Mouse (Mus musculus) B cell, adult 2 months (primary cell): ENCODE measurements around the gene Ift43.

Source experiments
- DNase-seq, 2 experiments: peaks; one replicate each; pipeline ENCODE4 v3.0.0; 2022

Ift43 gene

GRCm38 (mm10) chr12:86175476-86175942 lies 93.2 kb downstream of the Ift43 start:
- DNase-seq, result no peak

GRCm38 (mm10) chr12:86176675-86177339 lies 94.5 kb downstream of the Ift43 start:
- DNase-seq, result no peak

GRCm38 (mm10) chr12:86179266-86179665 lies 96.9 kb downstream of the Ift43 start:
- DNase-seq, result no peak

- DNase-seq, result no peak
These were observed 99.0 kb downstream of the Ift43 start for GRCm38 (mm10) chr12:86181320-86181751.

- DNase-seq, result no peak
These were observed 99.5 kb downstream of the Ift43 start for GRCm38 (mm10) chr12:86181879-86182278.

GRCm38 (mm10) chr12:86182414-86182813 lies 100.1 kb downstream of the Ift43 start:
- DNase-seq, result no peak

- peak; percentile 22 to 42 for DNase-seq
These were observed 105.8 kb downstream of the Ift43 start for GRCm38 (mm10) chr12:86188161-86188560.

- DNase-seq, result peak; percentile 14 to 34
These were observed 107.4 kb downstream of the Ift43 start for GRCm38 (mm10) chr12:86189601-86190323.

GRCm38 (mm10) chr12:86192036-86192449 lies 109.7 kb downstream of the Ift43 start:
- no peak for DNase-seq

- DNase-seq, result no peak
These were observed 114.6 kb downstream of the Ift43 start for GRCm38 (mm10) chr12:86196944-86197343.

GRCm38 (mm10) chr12:86203443-86204057 lies 121.2 kb downstream of the Ift43 start:
- DNase-seq, result no peak

GRCm38 (mm10) chr12:86211099-86211520 lies 128.8 kb downstream of the Ift43 start:
- no peak for DNase-seq
